Mouse (Mus musculus) G1E (cell line): ENCODE results near the gene Ubxn6.

ENCODE experiments used
- CTCF ChIP-seq: IDR thresholded peaks from 2 replicates; pipeline ENCODE4 v1.5.1; 2012; ENCODE audit warnings: low read depth, low read length, inconsistent platforms, mixed read lengths
- GATA1 ChIP-seq: IDR thresholded peaks from 2 replicates; pipeline ENCODE4 v1.6.1; 2012; ENCODE audit warnings: borderline replicate concordance, low read length, inconsistent platforms, mixed read lengths
- GATA2 ChIP-seq: IDR thresholded peaks from 2 replicates; pipeline ENCODE4 v1.6.1; 2012; ENCODE audit warnings: low read depth, low read length, inconsistent platforms, borderline replicate concordance
- POLR2AphosphoS5 ChIP-seq: IDR thresholded peaks from 2 replicates; pipeline ENCODE4 v1.6.1; 2012; ENCODE audit warnings: low read depth, low read length, inconsistent platforms; ENCODE audit not compliant: insufficient replicate concordance

DNA sequence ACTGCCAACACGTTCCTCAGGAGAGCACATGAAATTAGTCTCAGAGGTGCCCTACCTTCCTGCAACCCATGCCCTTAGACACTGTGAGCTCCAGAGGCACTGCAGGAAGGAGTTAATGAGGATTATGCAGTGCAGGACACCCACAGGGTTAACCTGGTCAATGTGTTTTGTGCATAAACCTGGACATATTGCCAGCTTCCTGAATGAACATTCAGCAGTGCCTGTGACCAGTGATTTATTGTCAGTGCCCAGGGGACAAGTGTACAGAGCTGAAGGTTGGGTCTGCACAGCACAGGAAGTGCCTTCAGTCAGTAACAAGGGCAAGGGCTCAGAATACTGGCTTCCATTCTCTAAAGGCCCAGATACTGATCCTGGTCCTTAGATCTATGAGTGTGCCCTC is 47.9 kb downstream of the Ubxn6 start:
- no peak for TF ChIP-seq CTCF
- TF ChIP-seq GATA1: no peak
- no peak for TF ChIP-seq GATA2
- no peak for TF ChIP-seq POLR2AphosphoS5
